Mouse (Mus musculus) kidney, adult 18-20 months (tissue): ENCODE data around the gene Tcp11x2.

ENCODE experiments used
- DNase-seq: peaks from one replicate; pipeline ENCODE4 v3.0.0; 2021

Gene Tcp11x2

GRCm38 (mm10) chrX:135693633-135694032 lies at the start of gene Tcp11x2:
Gene Tcp11x2, minus strand, starts transcription at chrX:135693790.
- DNase-seq = no peak

- no peak for DNase-seq
Measured at GRCm38 (mm10) chrX:135743056-135743355, 49.4 kb upstream of the Tcp11x2 start.

GRCm38 (mm10) chrX:135742304-135743055 lies 48.9 kb upstream of the Tcp11x2 start, which contains the start of the genes Armcx5 and Gprasp1:
Gene Armcx5, plus strand, starts transcription at chrX:135742733.
Gene Gprasp1, plus strand, starts transcription at chrX:135742733.
- peak; percentile 88 for DNase-seq

GRCm38 (mm10) chrX:135738730-135739520 lies 45.3 kb upstream of the Tcp11x2 start:
- no peak for DNase-seq

- no peak for DNase-seq
Measured at GRCm38 (mm10) chrX:135725161-135725560, 31.6 kb upstream of the Tcp11x2 start, which contains the start of gene Tmsb15a. Gene Tmsb15a, minus strand, starts transcription at chrX:135725261.

GRCm38 (mm10) chrX:135712845-135713244 lies 19.3 kb upstream of the Tcp11x2 start:
- DNase-seq = no peak

- DNase-seq = no peak
Measured at GRCm38 (mm10) chrX:135704349-135704748, 10.8 kb upstream of the Tcp11x2 start.

GRCm38 (mm10) chrX:135703111-135703510 lies 9.5 kb upstream of the Tcp11x2 start:
- DNase-seq = no peak

- DNase-seq = no peak
Measured at GRCm38 (mm10) chrX:135687802-135688201, 5.8 kb downstream of the Tcp11x2 start.

GRCm38 (mm10) chrX:135681858-135682257 lies 11.7 kb downstream of the Tcp11x2 start:
- DNase-seq = no peak

GRCm38 (mm10) chrX:135652173-135652772 lies 41.3 kb downstream of the Tcp11x2 start:
- DNase-seq = no peak

- no peak for DNase-seq
Measured at GRCm38 (mm10) chrX:135627605-135628004, 66.0 kb downstream of the Tcp11x2 start, which contains the start of gene Prame. Gene Prame, minus strand, starts transcription at chrX:135627705.
